Mouse (Mus musculus): ENCODE results near the gene Myrf. TPM values are rescaled to one million over a fixed set of nuclear protein-coding genes. Genes with fewer than 3 reads are reported as not detected.

The Myrf gene
- polyA plus RNA-seq, 1 experiment from 2014 or later, result 9.9 TPM

- H3K9me3 ChIP-seq (ENCODE audit: control insufficient read depth, low read length), result no peaks in the 10 kb centered on the region
- H3K4me2 ChIP-seq (ENCODE audit: low read depth, low read length), result peak within 1 kb of the TSS; percentile 66
- H3K27ac ChIP-seq (ENCODE audit: low read length), result peak within 1 kb of the TSS; percentile 90
- under 1% methylated on average over 40 of the region's 40 CpGs for WGBS
- no peaks in the 10 kb centered on the region for H3K27me3 ChIP-seq (replicated peaks; ENCODE audit: control insufficient read depth, insufficient read depth, low read length)
- ATAC-seq, result peak; percentile 94
- H3K4me1 ChIP-seq (ENCODE audit: control insufficient read depth, insufficient read depth, low read length), result peaks cover 6% of the 10 kb centered on the region
- peak within 1 kb of the TSS; percentile 67 for H3K4me3 ChIP-seq (ENCODE audit: low read length)
- H3K36me3 ChIP-seq (ENCODE audit: control insufficient read depth, insufficient read depth, low read length), result peaks cover 13% of the 10 kb centered on the region
- H3K9ac ChIP-seq (ENCODE audit: low read depth, low read length), result peak within 1 kb of the TSS; percentile 88
Observed at GRCm38 (mm10) chr19:10203848-10204615, 36.5 kb downstream of the Myrf start, which contains the start of the genes Tmem258 and Fen1. Gene Tmem258 (plus strand): TSS chr19:10204014. Gene Fen1 (minus strand): TSS chr19:10204169.

- Histone ChIP-seq H3K9ac (ENCODE audit: low read depth, low read length) (peak overlapping the region; percentile 88), H3K36me3 (ENCODE audit: control insufficient read depth, insufficient read depth, low read length) (peaks cover 13% of the 10 kb centered on the region), H3K4me2 (ENCODE audit: low read depth, low read length) (peak overlapping the region; percentile 66), H3K9me3 (ENCODE audit: control insufficient read depth, low read length) (no peaks in the 10 kb centered on the region), H3K4me3 (ENCODE audit: low read length) (peak overlapping the region; percentile 67), H3K27ac (ENCODE audit: low read length) (peak overlapping the region; percentile 90), H3K4me1 (ENCODE audit: control insufficient read depth, insufficient read depth, low read length) (peaks cover 6% of the 10 kb centered on the region), H3K27me3 (replicated peaks; ENCODE audit: control insufficient read depth, insufficient read depth, low read length) (no peaks in the 10 kb centered on the region)
- ATAC-seq, result peak; percentile 52
- 2% methylated on average over 23 of the region's 23 CpGs for WGBS
Observed at GRCm38 (mm10) chr19:10203146-10203847, 37.3 kb downstream of the Myrf start.

GRCm38 (mm10) chr19:10198723-10199122 is 41.8 kb downstream of the Myrf start:
- Histone ChIP-seq H3K27me3 (replicated peaks; ENCODE audit: control insufficient read depth, insufficient read depth, low read length) (no peaks in the 10 kb centered on the region), H3K4me1 (ENCODE audit: control insufficient read depth, insufficient read depth, low read length) (peaks cover 9% of the 10 kb centered on the region), H3K9ac (ENCODE audit: low read depth, low read length) (no peak overlapping the region), H3K27ac (ENCODE audit: low read length) (no peak overlapping the region), H3K4me3 (ENCODE audit: low read length) (no peak overlapping the region), H3K36me3 (ENCODE audit: control insufficient read depth, insufficient read depth, low read length) (peaks cover 20% of the 10 kb centered on the region), H3K4me2 (ENCODE audit: low read depth, low read length) (no peak overlapping the region), H3K9me3 (ENCODE audit: control insufficient read depth, low read length) (no peaks in the 10 kb centered on the region)
- WGBS, result 23% methylated on average over 3 of the region's 3 CpGs
- peak; percentile 43 for ATAC-seq

- Histone ChIP-seq H3K27me3 (replicated peaks; ENCODE audit: control insufficient read depth, insufficient read depth, low read length) (no peaks in the 10 kb centered on the region), H3K4me2 (ENCODE audit: low read depth, low read length) (no peak overlapping the region), H3K4me3 (ENCODE audit: low read length) (no peak overlapping the region), H3K9ac (ENCODE audit: low read depth, low read length) (no peak overlapping the region), H3K36me3 (ENCODE audit: control insufficient read depth, insufficient read depth, low read length) (peaks cover 20% of the 10 kb centered on the region), H3K27ac (ENCODE audit: low read length) (peak overlapping the region; percentile 25; the same call in 1 of the 2 replicates), H3K9me3 (ENCODE audit: control insufficient read depth, low read length) (no peaks in the 10 kb centered on the region), H3K4me1 (ENCODE audit: control insufficient read depth, insufficient read depth, low read length) (peaks cover 9% of the 10 kb centered on the region)
- ATAC-seq, result no peak; the same call in 1 of the 2 replicates
- 74% methylated on average over 2 of the region's 2 CpGs for WGBS
Observed at GRCm38 (mm10) chr19:10198286-10198685, 42.3 kb downstream of the Myrf start.

GRCm38 (mm10) chr19:10197130-10197529 is 43.4 kb downstream of the Myrf start:
- Histone ChIP-seq H3K4me1 (ENCODE audit: control insufficient read depth, insufficient read depth, low read length) (0 out of 2 replicates have a peak, but pooled peaks cover 4% of the 10 kb centered on the region), H3K36me3 (ENCODE audit: control insufficient read depth, insufficient read depth, low read length) (peaks cover 22% of the 10 kb centered on the region), H3K9ac (ENCODE audit: low read depth, low read length) (no peak overlapping the region), H3K9me3 (ENCODE audit: control insufficient read depth, low read length) (no peaks in the 10 kb centered on the region), H3K4me2 (ENCODE audit: low read depth, low read length) (no peak overlapping the region), H3K27me3 (replicated peaks; ENCODE audit: control insufficient read depth, insufficient read depth, low read length) (no peaks in the 10 kb centered on the region), H3K27ac (ENCODE audit: low read length) (no peak overlapping the region), H3K4me3 (ENCODE audit: low read length) (no peak overlapping the region)
- WGBS, result 90% methylated on average over 4 of the region's 4 CpGs
- no peak for ATAC-seq

GRCm38 (mm10) chr19:10195252-10195651 is 45.3 kb downstream of the Myrf start:
- no peaks in the 10 kb centered on the region for H3K9me3 ChIP-seq (ENCODE audit: control insufficient read depth, low read length)
- no peak overlapping the region for H3K9ac ChIP-seq (ENCODE audit: low read depth, low read length)
- ATAC-seq, result no peak
- H3K27me3 ChIP-seq (replicated peaks; ENCODE audit: control insufficient read depth, insufficient read depth, low read length), result no peaks in the 10 kb centered on the region
- H3K4me2 ChIP-seq (ENCODE audit: low read depth, low read length), result no peak overlapping the region
- H3K36me3 ChIP-seq (ENCODE audit: control insufficient read depth, insufficient read depth, low read length), result peaks cover 21% of the 10 kb centered on the region
- peaks cover 11% of the 10 kb centered on the region; the same call in 1 of the 2 replicates for H3K4me1 ChIP-seq (ENCODE audit: control insufficient read depth, insufficient read depth, low read length)
- H3K27ac ChIP-seq (ENCODE audit: low read length), result no peak overlapping the region
- H3K4me3 ChIP-seq (ENCODE audit: low read length), result no peak overlapping the region
- WGBS, result 72% methylated on average over 5 of the region's 5 CpGs

- no peaks in the 10 kb centered on the region for H3K9me3 ChIP-seq (ENCODE audit: control insufficient read depth, low read length)
- peaks cover 11% of the 10 kb centered on the region; the same call in 1 of the 2 replicates for H3K4me1 ChIP-seq (ENCODE audit: control insufficient read depth, insufficient read depth, low read length)
- no peak overlapping the region for H3K9ac ChIP-seq (ENCODE audit: low read depth, low read length)
- H3K36me3 ChIP-seq (ENCODE audit: control insufficient read depth, insufficient read depth, low read length), result peaks cover 15% of the 10 kb centered on the region; the same call in 1 of the 2 replicates
- ATAC-seq, result no peak
- no peak overlapping the region for H3K4me2 ChIP-seq (ENCODE audit: low read depth, low read length)
- H3K4me3 ChIP-seq (ENCODE audit: low read length), result no peak overlapping the region
- no peaks in the 10 kb centered on the region for H3K27me3 ChIP-seq (replicated peaks; ENCODE audit: control insufficient read depth, insufficient read depth, low read length)
- no peak overlapping the region for H3K27ac ChIP-seq (ENCODE audit: low read length)
- 79% methylated on average over 11 of the region's 11 CpGs for WGBS
Observed at GRCm38 (mm10) chr19:10194337-10194736, 46.2 kb downstream of the Myrf start.

GRCm38 (mm10) chr19:10191326-10191725 is 49.2 kb downstream of the Myrf start:
- 68% methylated on average over 7 of the region's 7 CpGs for WGBS
- Histone ChIP-seq H3K9ac (ENCODE audit: low read depth, low read length) (no peak overlapping the region), H3K27me3 (replicated peaks; ENCODE audit: control insufficient read depth, insufficient read depth, low read length) (no peaks in the 10 kb centered on the region), H3K27ac (ENCODE audit: low read length) (no peak overlapping the region), H3K9me3 (ENCODE audit: control insufficient read depth, low read length) (no peaks in the 10 kb centered on the region), H3K36me3 (ENCODE audit: control insufficient read depth, insufficient read depth, low read length) (peaks cover 35% of the 10 kb centered on the region), H3K4me3 (ENCODE audit: low read length) (no peak overlapping the region), H3K4me2 (ENCODE audit: low read depth, low read length) (no peak overlapping the region), H3K4me1 (ENCODE audit: control insufficient read depth, insufficient read depth, low read length) (peaks cover 8% of the 10 kb centered on the region; the same call in 1 of the 2 replicates)
- no peak for ATAC-seq

GRCm38 (mm10) chr19:10190796-10191195 is 49.8 kb downstream of the Myrf start:
- H3K4me1 ChIP-seq (ENCODE audit: control insufficient read depth, insufficient read depth, low read length), result peaks cover 8% of the 10 kb centered on the region; the same call in 1 of the 2 replicates
- H3K27ac ChIP-seq (ENCODE audit: low read length), result 0 out of 2 replicates have a peak overlapping the region, but pooled peaks have one; percentile 1
- no peaks in the 10 kb centered on the region for H3K27me3 ChIP-seq (replicated peaks; ENCODE audit: control insufficient read depth, insufficient read depth, low read length)
- H3K9me3 ChIP-seq (ENCODE audit: control insufficient read depth, low read length), result no peaks in the 10 kb centered on the region
- WGBS, result 46% methylated on average over 2 of the region's 2 CpGs
- H3K4me3 ChIP-seq (ENCODE audit: low read length), result no peak overlapping the region
- peaks cover 40% of the 10 kb centered on the region for H3K36me3 ChIP-seq (ENCODE audit: control insufficient read depth, insufficient read depth, low read length)
- ATAC-seq, result peak; percentile 19; the same call in 1 of the 2 replicates
- H3K9ac ChIP-seq (ENCODE audit: low read depth, low read length), result no peak overlapping the region
- no peak overlapping the region for H3K4me2 ChIP-seq (ENCODE audit: low read depth, low read length)
